Mouse (Mus musculus): ENCODE results near the gene Neto2.
"Not testable (repeated sequence)": the region's sequence is repeated elsewhere in the genome, so short reads cannot be mapped to it uniquely, and the experiment has no call there.

The Neto2 gene

DNA sequence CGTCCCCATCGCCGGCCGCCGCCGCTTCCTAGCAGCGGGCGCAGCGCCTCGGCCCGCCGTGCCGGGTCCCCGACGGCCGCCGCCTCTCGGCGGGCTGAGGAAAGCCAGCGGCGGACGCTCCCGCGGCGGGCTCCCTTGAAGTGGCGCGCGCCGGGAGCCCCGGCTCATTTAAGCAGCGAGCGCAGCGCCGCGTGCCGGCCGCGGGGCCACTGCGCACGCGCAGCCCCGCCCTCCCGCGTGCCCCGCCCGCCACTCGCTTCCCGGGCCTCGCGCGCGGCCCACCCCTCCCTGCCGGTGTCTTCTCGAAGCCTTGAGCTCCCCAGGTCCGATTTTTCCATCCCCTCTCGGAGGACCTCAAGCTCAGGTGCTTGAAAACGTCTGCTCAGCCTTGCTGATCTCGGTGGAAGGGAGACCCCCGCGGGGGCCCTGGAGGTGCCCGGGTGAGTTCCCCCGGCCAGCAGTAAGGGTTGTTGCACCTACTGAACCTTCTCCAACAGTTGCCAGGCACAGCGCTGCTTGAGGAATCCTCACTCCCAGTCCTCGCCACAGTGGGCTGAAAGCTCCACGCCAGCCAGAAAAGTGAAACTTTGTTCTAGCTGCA, at the start of gene Neto2:
Gene Neto2 (minus strand): TSS at position 174 of the 601 bp plus-strand sequence.
- DNase-seq (ENCODE audit: low read depth) = peak; percentile 18

DNA sequence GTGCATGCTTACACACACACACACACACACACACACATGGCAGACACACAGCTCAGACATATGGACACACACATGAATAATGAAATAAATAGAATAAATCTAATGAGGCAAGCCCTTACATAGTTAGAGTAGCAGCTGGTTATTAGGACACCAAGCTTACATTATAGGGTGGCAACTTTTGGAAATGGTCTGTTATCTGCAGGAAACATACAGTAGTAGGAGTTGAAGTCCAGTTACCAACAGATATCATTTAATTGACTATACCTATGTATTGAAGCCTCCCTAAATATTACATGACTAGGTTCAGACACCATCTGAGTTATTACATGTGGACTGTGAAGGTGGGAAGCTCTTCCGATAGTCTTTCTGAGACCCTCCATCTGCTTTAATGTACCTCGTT, 44.3 kb upstream of the Neto2 start:
- DNase-seq (ENCODE audit: low read depth) = no peak

DNA sequence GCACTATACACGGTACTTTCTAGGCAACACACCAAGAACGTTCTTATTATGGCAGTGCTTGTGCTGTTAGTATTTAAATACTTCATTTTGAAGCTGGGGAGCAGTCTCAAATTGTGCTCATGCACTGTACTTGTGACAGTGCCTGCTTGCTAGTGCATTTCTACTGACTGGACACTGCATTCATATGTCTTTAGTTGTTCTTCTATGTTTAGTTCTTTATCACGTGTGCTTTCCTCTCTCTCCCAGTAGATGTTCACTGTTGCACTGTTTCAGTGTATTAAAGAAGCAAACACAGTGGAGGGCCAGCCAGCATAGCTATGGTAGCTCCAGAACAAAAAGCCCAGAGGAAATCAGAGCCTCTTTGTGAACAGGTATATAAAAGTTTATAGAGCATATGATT, 29.8 kb upstream of the Neto2 start:
- no peak for DNase-seq (ENCODE audit: low read depth)

DNA sequence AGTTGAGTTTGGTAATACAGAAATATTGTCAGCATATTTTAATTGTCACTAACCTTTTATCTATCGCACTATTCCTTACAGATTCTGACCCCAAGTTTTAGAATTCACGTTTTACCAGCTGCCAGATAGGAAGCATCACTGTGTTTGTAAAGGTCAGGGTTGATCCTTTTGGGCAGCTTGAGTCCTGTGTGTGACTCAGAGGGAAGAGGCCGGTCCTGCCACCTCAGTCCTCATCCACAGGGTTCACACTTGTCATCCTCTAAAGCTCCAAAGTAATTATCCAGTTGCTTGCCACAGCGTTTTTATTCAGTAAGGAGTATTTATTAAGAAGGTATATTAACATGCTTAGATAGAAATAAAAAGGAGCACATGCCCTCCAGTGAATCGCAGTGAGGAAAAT, 16.5 kb upstream of the Neto2 start:
- DNase-seq (ENCODE audit: low read depth) = no peak

DNA sequence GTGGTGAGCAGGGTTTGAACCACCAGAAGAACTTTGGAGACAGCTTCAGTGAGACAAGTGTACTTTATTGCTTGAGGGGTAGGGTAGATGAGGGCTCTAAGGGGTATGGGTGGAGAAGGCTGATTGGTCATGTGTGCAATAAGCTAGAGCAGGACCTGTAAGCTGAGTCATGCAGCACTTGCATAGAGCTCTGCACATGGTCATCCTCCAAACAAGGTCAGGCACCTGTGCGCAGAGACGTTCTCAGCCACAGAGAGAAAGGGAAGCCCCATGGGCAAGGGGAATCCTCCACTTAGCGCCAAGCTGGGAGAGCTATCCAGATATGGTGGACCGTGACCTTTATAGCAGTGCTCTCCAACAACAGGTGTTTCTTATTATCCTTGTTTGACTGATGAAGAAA, 16.0 kb upstream of the Neto2 start:
- no peak for DNase-seq (ENCODE audit: low read depth)

DNA sequence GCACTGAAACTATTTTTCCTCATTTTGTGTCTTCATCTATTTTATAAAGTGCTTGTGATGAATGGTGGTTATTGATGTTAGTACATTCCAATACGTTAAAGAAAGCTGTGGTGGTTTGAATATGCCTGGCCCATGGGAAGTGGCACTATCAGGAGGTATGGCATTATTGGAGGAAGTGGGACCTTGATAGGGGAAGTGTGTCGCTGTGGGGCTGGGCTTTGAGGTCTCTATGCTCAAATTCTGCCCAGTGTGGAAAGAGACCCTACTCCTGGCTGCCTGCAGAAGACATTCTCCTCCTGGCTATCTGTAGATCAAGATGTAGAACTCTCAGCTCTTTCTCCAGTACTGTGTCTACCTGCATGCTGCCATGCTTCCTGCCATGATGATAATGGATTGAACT, 6.3 kb upstream of the Neto2 start:
- DNase-seq (ENCODE audit: low read depth) = no peak

DNA sequence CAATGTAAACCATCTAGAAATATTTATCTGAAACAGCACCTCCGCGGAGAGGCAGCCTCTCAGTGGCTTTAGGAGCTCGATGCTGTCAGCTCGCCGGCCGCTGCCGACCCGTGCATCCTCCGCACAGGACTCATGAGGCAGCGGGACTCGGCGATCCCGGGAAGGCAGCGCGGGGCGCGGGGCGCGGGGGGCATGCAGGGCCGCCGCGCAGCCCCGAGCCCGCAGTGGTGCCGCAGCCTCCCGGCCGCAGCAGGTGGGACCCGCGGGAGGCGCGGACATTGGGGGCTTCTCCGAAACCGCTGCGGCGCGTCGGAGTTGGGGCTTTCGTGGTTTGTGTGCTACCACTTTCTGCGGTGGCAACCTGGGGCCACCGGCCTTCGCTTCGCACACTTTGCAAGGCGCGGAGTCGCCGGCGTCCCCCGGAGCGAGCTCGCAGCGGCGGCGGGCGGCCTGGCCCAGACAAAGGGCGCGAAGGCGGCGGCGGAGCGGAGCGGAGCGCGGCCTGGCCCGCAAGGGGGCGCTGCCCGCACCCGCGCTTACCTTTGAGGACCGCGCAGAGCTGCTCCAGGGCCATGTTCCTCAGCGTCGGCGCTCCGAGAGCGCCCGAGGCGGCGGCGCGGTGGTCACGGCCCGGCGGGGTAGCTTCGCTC, 498 bp downstream of the Neto2 start:
- peak; percentile 38 for DNase-seq (ENCODE audit: low read depth)

DNA sequence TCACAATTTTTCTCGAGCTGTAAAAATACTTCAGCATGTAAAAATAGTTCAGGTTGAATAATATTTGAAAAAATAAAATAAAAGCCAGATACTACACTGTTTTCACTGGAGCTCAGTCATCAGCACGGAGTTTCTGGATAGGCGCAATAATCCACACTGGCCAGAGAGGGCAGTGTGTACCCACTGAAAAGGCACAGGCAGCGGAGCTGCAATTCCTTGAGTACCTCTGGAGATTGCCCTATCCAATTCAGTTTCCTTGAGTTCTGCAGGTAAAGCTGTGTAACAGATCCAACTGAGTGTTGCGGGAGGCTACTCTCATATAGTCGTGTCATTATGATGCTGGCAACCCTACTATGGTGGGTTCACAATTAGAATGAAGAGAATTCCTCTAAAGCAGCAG, 1.7 kb downstream of the Neto2 start:
- DNase-seq (ENCODE audit: low read depth) = peak; percentile 65

DNA sequence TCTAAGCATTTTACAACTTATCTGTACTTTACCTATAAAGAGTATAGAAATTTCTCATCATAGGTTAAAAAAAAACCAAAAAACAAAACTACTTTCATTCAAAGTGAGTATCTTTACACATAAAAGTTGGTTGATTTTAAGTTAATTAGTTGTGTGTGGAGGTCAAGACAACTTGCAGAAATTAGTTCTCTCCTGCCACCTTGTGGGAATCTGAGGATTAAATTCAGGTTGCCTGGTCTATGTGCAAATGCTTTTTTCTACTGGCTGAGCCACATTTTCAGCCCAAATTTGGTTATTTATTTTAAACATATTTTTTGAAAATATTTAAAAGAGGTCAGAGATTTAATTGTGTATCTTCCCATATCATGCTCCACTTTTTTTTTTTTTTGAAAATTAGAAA, 35.6 kb downstream of the Neto2 start:
- DNase-seq (ENCODE audit: low read depth) = peak; percentile 18

DNA sequence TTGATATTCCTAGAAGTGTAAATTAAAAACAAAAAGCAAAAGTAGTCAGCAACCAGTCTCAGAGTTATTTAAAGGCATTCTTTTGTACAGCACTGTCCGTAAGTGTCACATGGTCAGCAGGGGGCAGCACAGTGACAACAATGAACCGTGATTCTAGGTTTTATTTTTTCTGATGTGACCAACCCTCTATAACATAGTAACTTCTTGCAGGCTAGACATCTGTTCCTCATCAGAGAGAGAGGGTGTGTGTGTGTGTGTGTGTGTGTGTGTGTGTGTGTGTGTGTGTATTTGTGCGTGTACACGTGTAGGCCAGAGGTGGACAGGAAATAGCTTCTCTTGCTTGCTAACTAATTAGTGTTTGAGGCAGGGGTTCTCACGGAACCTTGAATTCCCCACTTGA, 38.7 kb downstream of the Neto2 start:
- DNase-seq (ENCODE audit: low read depth) = peak; percentile 41

DNA sequence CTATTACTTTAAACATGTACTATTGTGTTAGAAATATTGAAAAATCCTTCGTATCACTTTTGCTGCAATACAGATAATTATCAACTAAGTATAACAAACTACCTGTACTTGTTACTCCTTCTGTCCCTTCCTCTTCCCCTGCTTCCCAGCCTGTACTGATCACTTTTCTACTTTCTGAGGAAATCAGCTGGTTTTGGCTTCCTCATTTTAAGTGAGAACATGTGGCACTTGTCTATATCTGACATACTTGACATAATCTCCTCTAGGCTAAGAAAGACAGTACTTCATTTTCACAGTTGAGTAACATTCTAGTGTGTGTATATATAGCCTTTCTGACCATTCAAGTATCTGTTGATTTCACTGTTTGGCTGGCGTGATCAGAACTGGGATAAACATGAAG, 49.5 kb downstream of the Neto2 start:
- no peak for DNase-seq (ENCODE audit: low read depth)

DNA sequence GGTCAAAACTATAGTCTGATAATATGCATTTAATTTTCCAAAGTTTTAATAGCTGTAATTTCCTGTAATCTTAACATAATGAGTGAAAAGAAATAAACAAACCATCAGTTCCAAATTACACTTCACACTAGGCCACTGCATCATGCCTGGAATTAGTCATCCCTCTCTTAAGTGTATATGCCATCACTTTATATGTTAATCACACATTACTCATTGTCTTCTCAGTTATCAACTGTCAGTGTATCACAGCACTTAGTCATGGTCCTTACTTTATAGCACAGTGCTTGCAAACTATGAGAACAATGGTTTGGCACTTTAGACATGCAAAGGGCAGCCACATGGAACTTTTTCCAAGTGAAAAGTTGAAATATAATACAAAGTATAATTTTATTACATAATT, 52.2 kb downstream of the Neto2 start:
- no peak for DNase-seq (ENCODE audit: low read depth)

DNA sequence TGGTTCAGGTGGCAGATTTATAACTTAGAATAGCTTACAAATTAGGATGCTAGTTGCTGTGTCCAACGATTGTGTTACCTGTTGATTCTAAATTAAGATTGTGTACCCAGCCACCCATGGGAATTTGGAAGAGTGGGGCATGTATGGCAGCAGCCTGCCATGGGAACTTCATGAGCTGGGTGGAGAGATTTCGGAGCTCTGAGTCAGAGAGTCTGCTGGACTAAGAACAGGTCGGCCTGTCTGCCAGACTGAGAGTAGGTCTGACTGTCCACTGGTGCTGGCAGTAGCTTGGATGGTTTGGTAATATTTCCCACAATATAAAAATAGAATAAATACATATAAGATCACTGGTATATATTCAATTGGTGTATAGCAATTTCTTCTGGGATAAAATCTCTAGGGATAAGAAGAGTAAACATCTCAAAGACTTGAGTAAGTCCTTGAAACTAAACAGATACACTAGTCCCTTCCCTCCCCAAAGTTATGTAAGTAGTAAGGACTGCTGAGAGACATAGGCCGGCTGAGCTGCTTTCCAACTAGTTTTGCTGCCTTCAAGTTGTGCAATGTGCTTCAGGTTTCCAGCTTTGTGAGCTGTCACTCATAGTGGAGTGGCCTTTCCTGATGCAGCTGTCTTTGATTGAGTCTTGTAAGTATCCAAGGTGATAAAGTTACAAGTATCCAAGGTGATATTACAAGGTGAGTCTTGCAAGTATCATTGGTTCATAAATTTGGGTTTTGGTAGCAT, 55.6 kb downstream of the Neto2 start:
- DNase-seq (ENCODE audit: low read depth) = no peak

DNA sequence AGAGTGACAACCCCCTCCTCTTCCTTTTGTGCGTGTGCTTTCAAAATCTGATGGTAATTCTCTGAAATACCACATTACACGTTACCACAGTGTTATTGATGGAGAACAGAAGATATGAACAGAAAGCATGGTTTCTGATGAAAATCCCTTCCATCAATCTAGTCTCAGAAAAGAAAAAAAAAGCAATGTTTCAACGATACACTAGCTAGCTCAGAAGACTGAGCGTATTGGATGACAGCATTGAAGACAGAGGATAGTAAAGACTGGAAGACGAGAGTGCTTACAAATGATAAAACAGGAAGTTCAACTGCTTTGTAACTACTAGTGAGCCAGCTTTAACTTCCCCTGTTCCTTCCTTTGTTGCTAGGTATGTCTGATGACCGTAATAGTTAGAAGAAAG, 76.3 kb downstream of the Neto2 start:
- no peak for DNase-seq (ENCODE audit: low read depth)

DNA sequence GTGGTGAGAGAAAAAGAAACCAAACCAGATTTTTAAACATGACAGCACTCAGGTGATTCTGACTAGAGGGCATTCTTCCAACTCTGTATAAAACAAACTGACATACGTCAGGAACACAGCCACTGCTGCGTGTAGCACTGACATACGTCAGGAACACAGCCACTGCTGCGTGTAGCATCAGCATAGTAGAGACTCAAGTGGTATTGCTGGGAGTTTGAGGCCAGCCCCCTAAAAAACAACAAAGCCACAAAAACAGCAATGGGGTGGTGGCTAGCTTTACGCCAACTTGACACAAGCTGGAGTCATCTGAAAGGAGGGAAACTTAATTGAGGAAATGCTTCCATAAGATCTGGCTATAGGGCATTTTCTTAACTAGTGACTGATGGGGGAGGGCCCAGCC, 77.5 kb downstream of the Neto2 start:
- DNase-seq (ENCODE audit: low read depth) = no peak

DNA sequence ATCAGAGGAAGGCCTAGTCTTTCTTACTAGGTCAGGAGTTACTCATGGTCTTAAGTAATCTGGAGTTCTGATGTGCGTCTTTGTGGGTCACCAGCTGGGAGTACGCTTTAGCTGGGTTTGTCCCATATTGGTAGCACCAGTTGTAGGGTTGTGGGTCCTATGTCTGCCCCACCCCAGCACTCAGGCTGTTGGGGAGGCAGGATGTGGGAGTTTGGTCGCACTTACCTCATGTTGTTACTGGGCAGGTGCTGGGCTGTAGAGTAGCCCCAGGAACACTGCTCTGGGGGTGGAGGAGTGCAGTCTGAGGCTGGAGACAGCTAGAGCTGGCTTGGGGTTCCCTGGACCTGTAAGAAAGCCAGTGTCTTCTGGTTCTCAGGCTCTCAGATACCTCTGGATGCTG, 81.9 kb downstream of the Neto2 start:
- no peak for DNase-seq (ENCODE audit: low read depth)

DNA sequence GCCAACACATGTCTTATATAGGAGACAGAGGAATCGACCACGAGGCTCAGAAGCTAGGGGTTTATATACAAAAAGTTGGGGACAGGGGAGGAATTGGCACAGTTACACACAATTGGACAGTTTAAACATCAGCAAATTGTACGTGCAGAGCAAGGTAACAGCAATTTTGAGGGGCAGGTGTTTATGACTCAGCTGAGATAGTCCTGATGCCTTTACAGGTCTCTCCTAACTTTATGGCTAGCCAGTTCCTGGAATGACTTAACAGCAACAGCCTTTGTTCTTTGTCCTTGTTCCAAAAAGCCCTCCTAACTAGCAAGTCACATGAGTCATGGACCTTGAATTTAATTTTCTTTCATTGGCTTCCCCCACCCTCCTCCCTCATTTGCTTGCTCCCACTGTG, 83.6 kb downstream of the Neto2 start:
- not testable (repeated sequence) for DNase-seq (ENCODE audit: low read depth)

DNA sequence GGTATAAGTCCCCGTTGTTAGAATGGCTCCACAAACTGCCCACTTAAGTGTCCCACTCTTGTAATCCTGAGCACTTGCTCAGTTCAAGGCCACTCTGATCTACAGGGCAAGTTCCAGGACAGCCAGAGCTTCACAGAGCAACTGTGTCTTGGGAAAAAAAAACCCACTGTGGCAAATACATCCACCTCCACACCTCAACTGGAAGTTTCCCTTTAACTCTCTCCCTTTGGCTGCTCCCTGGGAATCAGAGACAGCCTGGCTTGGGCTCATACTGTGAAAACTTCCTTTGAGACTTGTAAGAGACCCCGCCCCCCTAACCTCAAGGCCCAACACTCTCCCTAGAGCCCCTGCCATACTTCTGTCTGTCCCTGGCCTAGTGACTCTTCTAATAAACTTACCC, 91.9 kb downstream of the Neto2 start:
- no peak for DNase-seq (ENCODE audit: low read depth)

DNA sequence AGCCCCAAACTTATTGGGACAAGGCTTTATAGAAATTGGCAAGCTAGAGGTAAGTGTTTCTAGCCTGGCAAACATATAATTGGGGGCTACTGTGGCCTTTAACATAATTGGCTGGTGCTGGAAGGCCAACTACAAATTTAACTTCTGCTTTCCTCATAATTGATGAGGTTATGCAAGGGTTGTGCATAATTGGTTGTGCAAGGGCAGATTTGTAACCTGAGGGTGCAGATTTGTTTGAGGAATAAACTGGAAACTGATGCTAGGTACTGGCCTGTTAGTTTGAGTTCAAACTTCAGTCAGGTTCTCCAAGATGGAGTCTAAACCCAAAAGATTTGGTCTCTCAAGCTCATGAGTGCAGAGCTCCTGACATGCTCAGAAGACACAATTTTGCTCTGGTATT, 92.9 kb downstream of the Neto2 start:
- no peak for DNase-seq (ENCODE audit: low read depth)

DNA sequence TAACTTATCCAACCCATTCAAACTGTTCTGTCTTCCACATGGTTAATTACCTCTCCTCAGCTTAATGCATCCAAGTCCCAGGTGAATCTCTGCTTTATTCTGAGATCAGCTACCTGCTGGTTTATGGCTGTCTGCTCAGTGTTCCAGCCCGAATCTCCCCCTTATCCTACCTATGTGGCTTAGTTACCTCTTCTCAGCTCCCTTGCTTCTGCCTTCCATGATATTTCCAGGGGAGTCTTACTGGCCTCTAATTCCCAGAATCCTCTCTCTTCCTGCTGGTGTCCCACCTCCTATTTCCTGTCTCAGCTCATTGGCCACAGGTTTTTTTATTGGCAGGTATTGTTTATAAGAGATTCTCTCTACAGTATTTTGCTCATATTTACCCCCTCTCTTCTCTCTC, 93.8 kb downstream of the Neto2 start:
- DNase-seq (ENCODE audit: low read depth) = no peak

DNA sequence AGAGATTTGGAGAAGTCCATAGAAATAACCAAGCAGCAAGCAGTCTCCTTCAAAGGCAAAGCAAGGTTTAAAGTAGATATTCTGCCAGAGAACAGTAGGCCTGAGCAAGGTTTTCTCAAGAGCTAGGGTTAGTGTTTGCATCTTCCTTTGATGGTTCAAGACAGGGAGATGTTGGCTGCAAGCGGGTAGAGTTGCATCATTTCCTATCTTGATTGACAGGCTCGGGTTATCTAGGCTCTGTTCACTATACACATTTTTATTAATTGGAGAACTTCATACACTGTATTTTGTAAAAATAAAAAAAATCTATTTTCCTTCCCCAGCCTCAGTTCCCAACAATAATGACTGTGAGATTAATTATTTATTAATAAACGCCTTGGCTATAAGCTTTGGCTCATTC, 94.2 kb downstream of the Neto2 start:
- no peak for DNase-seq (ENCODE audit: low read depth)

DNA sequence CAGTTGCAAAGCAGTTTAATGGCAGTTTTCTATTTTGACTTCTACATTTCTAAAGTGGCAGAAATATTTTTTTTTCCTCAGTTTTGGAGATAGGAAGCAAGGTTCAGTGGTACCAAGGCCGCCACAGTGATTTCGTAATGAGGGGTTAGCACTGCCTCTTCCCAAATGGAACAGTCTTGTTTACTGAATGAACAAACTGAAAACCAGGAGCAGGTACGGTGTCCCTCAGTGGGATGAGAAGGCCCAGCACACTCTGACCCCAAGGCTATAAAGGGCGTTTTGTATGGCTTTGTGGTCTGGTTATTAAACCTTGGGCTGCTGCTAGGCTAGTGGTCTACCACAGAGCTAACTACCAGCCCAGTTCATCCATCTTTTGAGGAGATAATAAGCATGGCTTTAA, 96.5 kb downstream of the Neto2 start:
- DNase-seq (ENCODE audit: low read depth) = no peak

DNA sequence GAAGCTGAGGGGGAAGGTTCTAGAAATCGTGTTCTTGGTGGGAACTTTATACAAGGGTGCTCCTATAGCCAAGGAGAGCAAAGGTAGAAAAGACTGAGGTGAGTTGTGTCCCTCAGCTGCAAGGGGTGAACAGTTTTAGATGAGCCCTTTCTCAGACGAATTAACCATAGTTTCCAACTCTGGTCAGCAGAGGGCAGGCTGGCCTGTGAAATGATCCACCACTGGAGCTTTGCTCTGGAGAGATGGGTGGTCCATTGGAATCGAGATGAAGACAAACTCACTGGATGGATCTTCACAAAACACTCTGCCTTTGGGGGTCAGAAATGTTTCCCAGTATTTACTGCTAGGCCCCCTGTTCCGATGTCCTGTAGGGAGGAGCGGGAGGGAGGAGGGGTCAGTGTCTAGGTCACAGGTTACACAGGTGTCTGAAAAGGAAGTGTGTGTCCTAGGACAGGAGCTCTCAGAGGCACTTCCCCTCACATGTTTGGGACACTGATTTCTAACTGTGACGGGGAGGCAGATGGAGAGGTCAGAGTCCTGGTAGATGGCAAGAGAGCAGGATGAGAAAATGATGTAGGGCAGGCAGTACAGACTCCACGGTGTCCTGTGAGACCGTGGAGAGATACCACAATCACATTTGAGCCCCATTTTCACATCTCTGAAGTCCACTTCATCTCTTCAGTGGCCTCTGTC, 97.4 kb downstream of the Neto2 start:
- DNase-seq (ENCODE audit: low read depth) = peak; percentile 17

Data from c-Kit-positive CD71-negative TER-119-negative erythroid progenitor cells, embryonic 14.5 days (primary cell).